Mouse (Mus musculus) splenic B cell, adult 2 months (primary cell): ENCODE results near the gene Cdh22.

ENCODE experiments used
- DNase-seq: peaks from one replicate; pipeline ENCODE4 v3.0.0-alpha.2; 2011; ENCODE audit warnings: low read depth, low spot score
- H3K27me3 ChIP-seq: 2 replicates; pipeline ENCODE4 v1.6.1; 2012; ENCODE audit warnings: mild to moderate bottlenecking, low read length, moderate library complexity, mixed read lengths; ENCODE audit not compliant: control insufficient read depth, poor library complexity, insufficient read depth, severe bottlenecking
- H3K36me3 ChIP-seq: 2 replicates; pipeline ENCODE4 v1.6.1; 2012; ENCODE audit warnings: mild to moderate bottlenecking, low read length, moderate library complexity, mixed read lengths; ENCODE audit not compliant: control insufficient read depth, poor library complexity, insufficient read depth, severe bottlenecking

The Cdh22 gene

DNA sequence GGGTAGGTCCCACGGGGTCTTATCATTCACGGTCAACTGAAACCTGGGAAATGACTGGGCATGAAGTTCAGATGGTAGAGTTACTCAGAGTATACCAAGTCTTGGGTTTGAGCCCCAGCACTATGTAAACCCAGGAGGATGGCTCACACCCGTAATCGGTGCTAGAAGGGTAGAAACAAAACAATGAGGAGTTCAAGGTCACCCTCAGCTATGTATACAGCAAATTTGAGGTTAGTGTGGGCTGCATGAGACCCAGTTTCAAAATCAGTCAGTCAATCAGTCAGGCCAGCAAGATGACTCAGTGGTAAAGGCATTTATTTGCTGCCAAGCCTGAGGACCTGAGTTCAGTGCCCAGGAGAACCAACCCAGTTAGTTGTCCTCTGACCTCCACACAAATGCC lies 27.6 kb downstream of the Cdh22 start:
- DNase-seq = no peak
- no peaks in the 10 kb centered on the region for H3K36me3 ChIP-seq
- no peaks in the 10 kb centered on the region for H3K27me3 ChIP-seq

DNA sequence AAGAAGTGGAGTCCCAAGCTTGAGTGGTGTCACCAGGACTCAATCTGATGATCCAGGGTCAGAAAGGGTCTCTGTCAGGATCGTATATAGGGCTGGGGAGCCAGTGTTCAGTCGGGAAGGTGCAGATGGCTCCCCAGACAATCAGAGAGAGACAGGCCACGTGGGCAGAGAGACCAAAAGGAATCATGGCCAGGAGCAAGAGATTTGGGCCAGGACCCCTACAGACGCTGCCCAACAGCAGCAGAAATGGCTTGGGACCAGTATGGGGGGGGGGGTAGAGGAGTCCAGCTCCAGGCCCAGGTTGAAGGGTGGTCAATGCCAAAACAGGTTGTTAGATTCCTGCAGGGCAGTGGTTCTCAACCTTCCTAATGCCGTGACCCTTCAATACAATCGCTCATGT lies 29.2 kb downstream of the Cdh22 start:
- no peak for DNase-seq

DNA sequence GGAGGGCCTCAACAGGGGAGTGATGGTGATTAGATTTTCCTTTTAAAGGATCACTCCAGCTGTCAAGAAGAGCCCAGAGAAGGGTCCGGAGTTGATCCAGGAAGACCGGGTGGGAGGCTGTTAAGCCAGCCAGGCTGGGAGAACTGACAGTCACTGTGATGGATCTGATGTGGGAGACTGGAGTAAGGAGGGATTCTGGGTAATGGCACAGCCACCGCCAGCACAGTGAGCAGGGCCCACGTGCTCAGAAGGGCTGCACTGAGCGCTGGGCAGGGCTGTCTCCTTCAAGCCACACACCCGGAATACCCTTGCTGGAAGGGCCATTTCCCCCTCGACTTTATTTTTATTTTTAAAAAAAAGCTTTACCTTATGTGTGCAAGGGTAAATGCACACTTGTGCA lies 29.7 kb downstream of the Cdh22 start:
- no peaks in the 10 kb centered on the region for H3K36me3 ChIP-seq
- H3K27me3 ChIP-seq = no peaks in the 10 kb centered on the region
- no peak for DNase-seq

More for the DNA sequence above, 29.2 kb downstream of the Cdh22 start:
- Histone ChIP-seq H3K36me3 (no peaks in the 10 kb centered on the region), H3K27me3 (no peaks in the 10 kb centered on the region)

DNA sequence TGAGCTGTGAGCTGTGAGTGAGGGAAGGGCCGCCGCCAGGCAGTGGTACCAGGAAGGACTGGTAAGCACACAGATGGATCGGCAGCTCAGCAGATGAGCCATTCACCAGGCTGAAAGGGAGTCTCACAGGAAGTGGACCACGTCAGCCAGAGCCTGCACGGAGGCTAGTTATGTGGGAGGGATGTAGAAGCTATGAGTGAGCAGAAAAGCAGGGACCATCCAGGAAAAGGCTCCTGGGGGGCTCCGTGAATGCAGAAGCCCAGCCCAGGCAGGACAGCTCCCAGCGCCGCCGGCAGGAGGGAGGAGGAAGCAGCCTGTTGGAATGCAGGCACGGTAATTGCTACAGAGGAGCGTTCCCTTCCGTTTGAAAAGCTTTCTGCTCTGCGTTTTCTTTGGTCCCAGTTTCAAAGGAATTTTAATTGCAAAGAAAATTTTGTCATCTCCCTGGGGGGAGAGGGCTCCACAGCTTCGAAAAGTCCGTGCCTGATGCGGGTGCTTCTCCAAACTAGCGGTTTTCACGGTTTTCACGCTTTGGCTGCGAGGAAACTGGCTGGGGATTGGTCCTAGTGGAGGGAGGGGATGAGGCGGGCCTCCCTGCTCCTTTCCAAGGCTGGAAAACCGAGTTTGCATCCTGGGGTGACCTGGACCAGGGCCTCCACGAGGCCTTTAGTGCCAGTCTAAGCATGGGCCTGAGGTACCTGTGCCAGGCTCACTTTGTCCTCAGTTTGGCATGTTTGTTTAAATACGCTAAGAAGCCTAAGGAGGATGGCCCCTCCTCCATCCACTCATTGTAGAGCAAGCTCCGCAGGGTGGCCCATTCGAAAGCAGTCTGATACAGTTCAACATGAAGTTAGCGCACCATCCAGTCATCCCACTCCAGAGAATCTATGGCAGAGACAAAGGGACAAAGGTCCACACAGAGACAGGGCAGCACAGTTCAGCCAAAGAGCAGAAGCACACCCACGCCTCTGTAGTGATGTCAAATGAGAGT lies 32.6 kb downstream of the Cdh22 start:
- DNase-seq = no peak
- no peaks in the 10 kb centered on the region for H3K36me3 ChIP-seq

DNA sequence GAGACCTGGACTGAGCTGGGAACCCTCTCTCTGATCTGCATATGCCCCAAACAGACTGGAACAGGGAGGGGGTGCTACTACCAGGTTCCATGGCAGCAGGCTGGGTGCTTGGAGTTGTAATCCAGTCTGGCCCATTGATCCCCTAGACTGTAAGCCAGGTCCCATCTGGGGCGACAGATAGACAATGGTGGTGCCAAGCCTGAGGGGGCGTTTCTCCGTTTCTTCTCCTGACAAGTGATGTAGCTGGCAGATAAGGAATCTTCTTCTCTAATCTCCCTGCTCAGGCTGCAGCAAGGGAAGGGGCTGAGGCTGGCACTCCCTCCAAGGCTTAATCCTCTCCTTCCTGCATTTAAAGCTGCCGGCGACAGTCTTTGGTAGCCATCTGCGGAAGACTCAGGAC lies 37.1 kb downstream of the Cdh22 start:
- Histone ChIP-seq H3K27me3 (no peaks in the 10 kb centered on the region; the same call in 1 of the 2 replicates), H3K36me3 (no peaks in the 10 kb centered on the region)
- DNase-seq = no peak

More for the DNA sequence above, 32.6 kb downstream of the Cdh22 start:
- H3K27me3 ChIP-seq = no peaks in the 10 kb centered on the region

DNA sequence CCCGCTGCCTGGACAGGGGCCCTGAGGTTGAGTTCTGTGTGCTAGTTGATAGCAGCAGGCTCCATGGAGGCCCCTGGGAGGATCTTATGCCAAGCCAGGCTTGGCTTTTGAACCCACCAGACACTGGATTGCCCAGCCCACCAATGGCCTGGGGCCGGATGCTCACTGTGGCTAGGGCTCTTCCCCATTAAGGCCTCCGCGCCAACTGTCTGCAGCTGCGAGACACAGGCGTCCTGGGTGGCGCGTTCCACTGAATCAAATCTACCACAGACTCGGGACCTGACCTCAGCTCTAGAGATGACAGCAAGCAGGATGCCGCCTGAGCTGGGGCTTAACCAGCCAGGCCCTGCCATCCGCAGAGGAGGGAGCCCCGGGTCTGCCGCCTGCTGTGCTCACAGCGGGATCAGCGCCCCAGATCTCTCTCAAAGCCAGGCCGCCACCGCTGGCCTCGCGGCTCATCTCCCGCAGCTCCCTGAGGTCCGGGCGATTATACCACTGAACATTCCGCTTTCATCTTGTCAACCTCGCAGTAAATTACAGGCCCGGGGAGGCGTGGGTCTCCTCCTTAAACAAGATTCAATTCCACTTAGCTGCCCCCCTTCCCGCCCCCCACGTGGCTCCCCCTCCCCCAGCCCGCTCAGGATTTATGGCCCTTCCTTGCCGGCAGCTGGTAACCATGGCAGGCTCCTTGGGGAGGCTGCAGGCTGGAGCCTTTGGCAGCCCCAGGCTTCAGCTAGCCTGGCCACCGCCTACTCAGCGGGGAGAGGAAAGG lies 39.1 kb downstream of the Cdh22 start:
- Histone ChIP-seq H3K27me3 (no peaks in the 10 kb centered on the region; the same call in 1 of the 2 replicates), H3K36me3 (no peaks in the 10 kb centered on the region)
- DNase-seq = no peak

DNA sequence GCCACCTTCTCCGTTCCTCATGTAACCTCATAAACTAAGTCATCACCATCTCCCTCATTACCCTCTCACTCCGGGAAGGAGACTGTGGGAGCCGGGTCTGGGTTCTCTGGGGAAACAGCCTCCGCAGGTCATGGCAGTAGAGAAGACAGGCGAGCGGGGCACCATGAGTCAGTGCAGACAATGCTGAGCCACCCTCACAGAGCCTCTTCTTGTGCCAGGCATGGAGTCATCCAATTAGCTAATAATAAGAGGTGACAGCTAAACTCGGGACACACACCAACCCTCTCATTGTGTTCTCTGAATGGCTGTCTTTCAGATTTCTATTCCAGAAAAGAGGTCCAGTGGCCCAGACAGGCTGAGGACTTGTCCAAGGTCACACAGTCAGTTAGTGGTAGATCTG lies 43.2 kb downstream of the Cdh22 start:
- Histone ChIP-seq H3K36me3 (no peaks in the 10 kb centered on the region), H3K27me3 (no peaks in the 10 kb centered on the region; the same call in 1 of the 2 replicates)
- no peak for DNase-seq

DNA sequence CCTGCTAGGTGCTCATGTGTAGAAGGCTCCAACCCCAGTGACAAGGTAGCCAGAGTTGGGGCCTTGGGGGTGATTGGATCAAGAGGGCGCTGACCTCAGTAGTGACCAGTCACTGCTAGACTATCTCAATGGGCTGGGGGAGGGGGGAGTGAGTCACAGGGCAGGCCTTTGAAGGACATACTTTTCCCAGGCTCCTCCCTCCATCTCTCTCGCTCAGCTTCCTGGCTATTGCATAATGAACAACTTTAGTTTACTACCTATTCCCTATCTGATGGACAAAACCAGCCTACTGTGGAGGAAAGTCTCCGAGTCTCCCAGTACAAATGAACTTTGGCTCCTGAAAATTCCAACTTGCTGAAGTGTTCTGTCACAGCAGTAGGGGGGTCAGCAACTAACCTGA lies 45.1 kb downstream of the Cdh22 start:
- Histone ChIP-seq H3K27me3 (no peaks in the 10 kb centered on the region), H3K36me3 (no peaks in the 10 kb centered on the region)
- DNase-seq = no peak

DNA sequence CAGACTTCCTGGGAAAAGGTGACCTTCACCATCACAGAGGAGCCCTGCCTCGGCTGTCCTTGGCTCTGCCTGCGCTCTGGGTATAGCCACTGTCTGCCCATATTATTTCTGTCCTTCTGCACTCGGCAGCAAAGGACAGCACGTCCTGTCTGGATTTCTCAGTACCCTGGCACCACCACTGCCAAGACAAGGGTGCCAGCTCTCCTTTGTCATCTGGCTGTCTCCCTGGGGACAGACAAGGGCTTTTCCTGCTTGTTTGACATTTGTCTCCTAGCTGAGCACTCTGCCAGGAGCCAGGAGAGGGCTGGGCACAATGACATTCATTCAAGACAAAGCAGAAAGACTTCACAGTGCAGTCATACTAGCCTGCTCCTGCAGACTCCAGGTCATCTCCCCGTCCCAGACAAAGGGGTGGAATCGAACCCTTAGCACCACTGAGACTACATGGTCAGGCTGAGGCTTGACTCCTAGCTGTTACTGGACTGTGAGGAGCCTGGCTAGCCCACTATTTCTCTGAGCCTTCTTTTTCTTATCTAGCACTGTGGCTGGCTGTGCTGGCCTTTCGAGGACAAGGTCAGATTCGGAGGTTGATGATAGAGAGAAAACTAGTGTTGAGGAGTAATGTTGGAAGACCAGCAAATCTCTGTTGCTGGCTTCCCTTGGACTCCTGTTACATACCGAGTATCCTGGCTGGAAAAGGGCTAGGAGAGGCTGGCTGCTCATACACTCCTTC lies 46.8 kb downstream of the Cdh22 start:
- H3K36me3 ChIP-seq = no peaks in the 10 kb centered on the region
- H3K27me3 ChIP-seq = no peaks in the 10 kb centered on the region
- DNase-seq = no peak

DNA sequence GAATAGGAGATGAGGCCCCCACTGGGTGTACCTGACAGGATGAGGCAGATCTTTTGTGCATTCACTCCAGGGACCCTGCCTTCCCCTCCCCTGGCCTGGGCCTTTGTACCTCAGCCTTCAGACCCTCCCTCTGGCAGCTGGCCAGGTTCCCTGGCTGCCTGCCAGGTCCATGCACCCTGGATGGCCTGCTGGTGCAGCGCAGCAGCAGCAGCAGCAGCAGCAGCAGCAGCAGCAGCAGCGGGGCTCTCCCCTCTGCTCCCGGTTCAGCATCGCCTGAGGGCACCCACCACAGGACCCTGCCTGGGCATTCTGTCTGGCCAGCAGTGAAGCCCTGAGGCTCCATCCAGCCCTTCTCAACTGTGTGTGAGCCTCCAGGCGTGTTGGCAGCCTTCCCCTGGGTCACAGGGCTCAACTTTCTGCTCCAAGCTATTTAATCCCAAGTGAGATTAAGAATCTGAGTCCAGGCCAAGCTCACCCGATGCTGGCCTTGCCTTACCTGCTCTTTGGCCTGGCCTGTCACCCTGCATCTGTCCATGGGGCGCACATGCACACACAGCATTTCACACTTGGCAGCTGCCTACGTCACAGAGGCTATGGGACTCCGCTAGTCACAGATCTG lies 50.5 kb downstream of the Cdh22 start:
- no peak for DNase-seq
- Histone ChIP-seq H3K27me3 (no peaks in the 10 kb centered on the region), H3K36me3 (no peaks in the 10 kb centered on the region)

DNA sequence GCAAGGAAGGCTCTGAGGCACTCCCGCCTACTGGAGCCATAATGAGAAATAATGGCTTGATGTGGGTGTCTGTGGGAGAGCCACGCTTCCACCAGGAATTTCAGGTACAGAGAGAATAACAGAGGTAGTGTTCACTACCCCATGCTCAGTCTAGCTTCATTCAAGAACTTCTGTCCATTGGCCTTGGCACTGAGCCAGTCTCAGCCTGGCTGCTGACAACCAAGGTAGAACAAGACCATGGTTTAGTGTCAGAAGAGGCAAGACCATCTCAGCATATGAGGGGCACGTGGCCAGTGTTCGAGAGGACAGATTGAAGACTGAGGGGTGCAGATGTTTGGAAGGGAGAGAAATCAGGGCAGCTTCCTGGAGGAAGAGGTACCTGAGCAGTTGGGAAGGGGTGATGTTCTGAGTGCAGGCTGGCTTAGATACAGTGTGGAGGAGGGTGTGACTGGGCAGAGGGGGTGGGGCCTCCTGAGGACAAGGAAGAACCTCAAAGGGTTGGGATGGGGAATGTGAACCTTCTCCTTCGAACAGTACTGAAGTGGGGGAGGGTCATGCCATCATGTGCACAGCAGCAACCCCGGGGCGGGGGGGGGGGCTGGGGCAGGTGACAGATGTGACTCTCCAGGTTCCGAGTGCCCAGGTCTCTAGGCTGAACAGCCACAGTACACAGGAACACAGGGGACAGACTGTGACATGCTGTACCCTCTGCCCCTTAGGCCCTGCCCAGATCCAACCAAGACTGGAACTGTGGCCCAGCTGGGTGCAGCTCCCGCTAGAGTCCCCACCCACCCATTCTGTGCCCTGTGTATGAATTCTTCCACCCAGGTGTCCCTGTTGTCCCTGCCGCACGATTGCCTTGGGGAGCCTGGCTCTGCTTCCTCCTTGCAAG lies 52.3 kb downstream of the Cdh22 start:
- Histone ChIP-seq H3K27me3 (no peaks in the 10 kb centered on the region), H3K36me3 (no peaks in the 10 kb centered on the region)
- no peak for DNase-seq

DNA sequence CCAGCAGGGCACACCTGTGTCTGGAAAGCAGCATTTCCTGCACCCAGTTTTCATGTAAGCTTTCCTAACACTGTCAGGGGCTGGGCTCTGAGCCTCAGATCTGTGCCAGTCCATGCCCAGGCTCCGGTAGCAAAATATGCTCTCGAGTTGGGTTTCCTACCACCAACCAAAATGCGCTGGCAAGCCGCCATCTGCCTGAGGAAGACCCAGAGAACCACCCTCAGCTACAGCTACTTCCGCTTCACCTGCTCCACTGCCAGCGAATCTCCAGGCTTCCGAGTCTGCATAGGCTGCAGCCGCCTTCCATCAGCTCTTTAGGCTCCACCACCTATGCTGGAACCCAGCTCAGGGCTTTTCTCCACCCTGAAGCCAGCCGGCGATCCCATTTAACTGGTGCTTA lies 55.4 kb downstream of the Cdh22 start:
- DNase-seq = no peak
- no peaks in the 10 kb centered on the region for H3K36me3 ChIP-seq
- no peaks in the 10 kb centered on the region for H3K27me3 ChIP-seq

DNA sequence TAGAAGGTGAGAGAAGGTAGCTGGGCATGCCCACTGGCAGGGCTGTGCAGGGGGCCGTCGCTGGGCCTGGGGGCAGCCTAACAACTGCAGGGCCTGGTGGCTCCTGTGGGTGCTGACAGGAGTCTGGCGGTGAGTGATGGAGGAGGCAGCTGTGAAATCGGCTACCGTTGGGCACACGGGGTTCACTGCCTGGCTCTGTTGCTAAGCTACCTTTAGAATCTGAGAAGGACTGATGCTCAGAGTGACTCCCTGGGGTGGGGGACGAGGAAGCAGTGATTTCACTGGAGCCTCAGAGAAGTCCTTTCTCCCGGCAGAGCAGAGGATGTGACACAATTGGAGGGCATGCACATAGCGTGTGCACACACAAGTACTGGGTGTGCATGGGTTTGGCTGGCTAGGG lies 57.7 kb downstream of the Cdh22 start:
- H3K36me3 ChIP-seq = no peaks in the 10 kb centered on the region
- H3K27me3 ChIP-seq = no peaks in the 10 kb centered on the region
- no peak for DNase-seq
